Comparison of ENCODE assay signal across 26 mouse cellular contexts in the genomic region with DNA sequence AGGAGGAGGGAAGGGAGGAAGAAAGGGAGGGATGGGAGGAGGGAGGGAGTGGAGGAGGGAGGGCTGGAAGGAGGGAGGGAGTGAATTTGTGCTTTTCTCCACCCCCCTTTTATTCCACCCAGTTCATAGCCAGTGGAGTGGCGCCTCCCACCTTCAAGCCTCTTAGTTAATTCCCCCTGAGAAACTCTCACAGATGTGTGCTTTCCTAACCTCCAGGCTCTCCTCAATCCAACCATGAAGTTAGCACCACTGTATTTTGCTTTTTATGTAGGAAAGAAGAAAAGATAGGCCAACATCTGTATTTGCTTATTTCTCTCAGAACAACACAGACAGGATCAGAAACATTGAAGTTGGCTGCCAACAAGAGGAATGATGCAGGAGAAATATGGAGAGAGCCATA.
"Had no signal": no experiment of that assay in that cellular context is flagged by ENCODE, and none has a peak within 500 bp of the region (broad histone marks: within the 10 kb centered on the region; RNA-seq: fewer than 3 reads in every experiment).

No protein-coding gene starts in this region.

- H3K36me3 ChIP-seq: heart, embryonic 13.5 days; heart, embryonic 15.5 days; hindbrain, embryonic 13.5 days; hindbrain, embryonic 15.5 days; limb, embryonic 12.5 days; liver, embryonic 13.5 days; liver, embryonic 15.5 days had no signal

- H3K27ac ChIP-seq: heart, adult 2 months; heart, embryonic 13.5 days; heart, embryonic 15.5 days; hindbrain, embryonic 13.5 days; hindbrain, embryonic 15.5 days; hindbrain, postnatal 0 days; limb, embryonic 12.5 days; liver, embryonic 13.5 days; liver, embryonic 15.5 days had no signal

- H3K27me3 ChIP-seq: heart, embryonic 13.5 days; heart, embryonic 15.5 days; hindbrain, embryonic 13.5 days; hindbrain, embryonic 15.5 days; limb, embryonic 12.5 days; liver, embryonic 13.5 days; liver, embryonic 15.5 days had no signal

- ATAC-seq: hindbrain, postnatal 0 days; intestine, embryonic 16.5 days had no signal

- H3K9me3 ChIP-seq: heart, embryonic 13.5 days; heart, embryonic 15.5 days; hindbrain, embryonic 13.5 days; hindbrain, embryonic 15.5 days; limb, embryonic 12.5 days; liver, embryonic 13.5 days; liver, embryonic 15.5 days had no signal

- H3K4me2 ChIP-seq: heart, embryonic 11.5 days; heart, embryonic 13.5 days; heart, embryonic 15.5 days; hindbrain, embryonic 13.5 days; hindbrain, embryonic 15.5 days; limb, embryonic 12.5 days; liver, embryonic 11.5 days; liver, embryonic 13.5 days; liver, embryonic 15.5 days had no signal

- H3K4me3 ChIP-seq: heart, adult 2 months; heart, embryonic 13.5 days; heart, embryonic 15.5 days; hindbrain, embryonic 13.5 days; hindbrain, embryonic 15.5 days; limb, embryonic 12.5 days; liver, embryonic 13.5 days; liver, embryonic 15.5 days had no signal

- DNase-seq: gastrocnemius, postnatal 14 days; gastrocnemius, postnatal 36 days; heart, adult 11 months; heart, adult 2 months; heart, postnatal 14 days; heart, postnatal 36 days; kidney, adult 11 months; kidney, adult 2 months; kidney, adult 9 months; kidney, postnatal 14 days; kidney, postnatal 36 days; layer of hippocampus, adult 9-11 months; layer of hippocampus, postnatal 36 days; left cerebral cortex, postnatal 4 days; liver; liver, embryonic 13.5 days had no signal

- H3K4me1 ChIP-seq: heart, embryonic 13.5 days; heart, embryonic 15.5 days; hindbrain, embryonic 13.5 days; hindbrain, embryonic 15.5 days; limb, embryonic 12.5 days; liver, embryonic 13.5 days; liver, embryonic 15.5 days had no signal

- H3K9ac ChIP-seq: heart, embryonic 13.5 days; heart, embryonic 15.5 days; hindbrain, embryonic 13.5 days; hindbrain, embryonic 15.5 days; limb, embryonic 12.5 days; liver, embryonic 13.5 days; liver, embryonic 15.5 days had no signal
